Mouse (Mus musculus) olfactory bulb, adult 2 months (tissue): ENCODE measurements around the gene Capn9.

Source experiments
- CTCF ChIP-seq: fragments of 200-500 bp; IDR thresholded peaks from 2 replicates; pipeline ENCODE4 v1.5.1; 2012; ENCODE audit warnings: low read depth, mild to moderate bottlenecking, low read length, moderate library complexity; ENCODE audit not compliant: insufficient read depth
- POLR2A ChIP-seq: fragments of 200-500 bp; IDR thresholded peaks from 2 replicates; pipeline ENCODE4 v1.6.1; 2012; ENCODE audit warnings: mild to moderate bottlenecking, low read depth, low read length, moderate library complexity; ENCODE audit not compliant: insufficient read depth

GRCm38 (mm10) chr8:124635247-124635502 lies 59.3 kb downstream of the Capn9 start:
- TF ChIP-seq POLR2A = no peak
- TF ChIP-seq CTCF = no peak
